Mouse (Mus musculus) brain, adult 2 months (tissue): ENCODE results near the gene Hbb-y.
A peak's percentile ranks its signal among the peaks of the same experiment; 100 is the strongest.
"Not testable (repeated sequence)": the region's sequence is repeated elsewhere in the genome, so short reads cannot be mapped to it uniquely, and the experiment has no call there.

Experiments used
- DNase-seq: peaks from one replicate; pipeline ENCODE4 v3.0.0; 2011; ENCODE audit warnings: low read depth, low spot score

Hbb-y gene

GRCm38 (mm10) chr7:103813152-103813551, 39.9 kb downstream of the Hbb-y start:
- DNase-seq = not testable (repeated sequence)

- no peak for DNase-seq
These were observed 40.8 kb downstream of the Hbb-y start for GRCm38 (mm10) chr7:103812174-103812573.

- DNase-seq = no peak
These were observed 41.7 kb downstream of the Hbb-y start for GRCm38 (mm10) chr7:103811223-103811845.

- no peak for DNase-seq
These were observed 42.3 kb downstream of the Hbb-y start for GRCm38 (mm10) chr7:103810746-103811145.

- DNase-seq = no peak
These were observed 42.7 kb downstream of the Hbb-y start for GRCm38 (mm10) chr7:103810296-103810695.

GRCm38 (mm10) chr7:103809801-103810155, 43.2 kb downstream of the Hbb-y start:
- DNase-seq = no peak

- DNase-seq = no peak
These were observed 43.8 kb downstream of the Hbb-y start for GRCm38 (mm10) chr7:103808971-103809800.

GRCm38 (mm10) chr7:103808120-103808519, 44.9 kb downstream of the Hbb-y start:
- DNase-seq = not testable (repeated sequence)

GRCm38 (mm10) chr7:103806856-103807255, 46.2 kb downstream of the Hbb-y start:
- peak; percentile 58 for DNase-seq
